Mouse (Mus musculus) neural tube, embryonic 13.5 days (tissue): ENCODE results near the gene Itga5. TPM values are rescaled to one million over a fixed set of nuclear protein-coding genes. Genes with fewer than 3 reads are reported as not detected.

ENCODE experiments used
- ATAC-seq: fragments of 200-750 bp; cut with Nextera tagmentation; 2 replicates; pipeline ENCODE4 v1.8.0; 2017; ENCODE audit warnings: low read depth, mild to moderate bottlenecking, moderate TSS enrichment, moderate library complexity
- H3K27ac ChIP-seq: fragments of 300-500 bp; sonication (generic); replicated peaks from 2 replicates; pipeline ENCODE4 v1.5.1; 2015; ENCODE audit warnings: moderate library complexity, mild to moderate bottlenecking, inconsistent platforms
- H3K27me3 ChIP-seq: fragments of 300-500 bp; sonication (generic); 2 replicates; pipeline ENCODE4 v1.6.1; 2015; ENCODE audit warnings: mild to moderate bottlenecking, inconsistent platforms
- H3K36me3 ChIP-seq: fragments of 300-500 bp; sonication (generic); 2 replicates; pipeline ENCODE4 v1.6.1; 2015; ENCODE audit warnings: mild to moderate bottlenecking, inconsistent platforms
- H3K4me1 ChIP-seq: fragments of 300-500 bp; sonication (generic); replicated peaks from 2 replicates; pipeline ENCODE4 v1.6.1; 2015; ENCODE audit warnings: inconsistent platforms
- H3K4me2 ChIP-seq: fragments of 300-500 bp; sonication (generic); 2 replicates; pipeline ENCODE4 v1.6.1; 2015; ENCODE audit warnings: inconsistent platforms, mild to moderate bottlenecking, moderate library complexity
- H3K4me3 ChIP-seq: fragments of 300-500 bp; sonication (generic); 2 replicates; pipeline ENCODE4 v1.5.1; 2015; ENCODE audit warnings: mild to moderate bottlenecking, inconsistent platforms
- H3K9ac ChIP-seq: fragments of 300-500 bp; sonication (generic); 2 replicates; pipeline ENCODE4 v1.6.1; 2015; ENCODE audit warnings: moderate library complexity, mild to moderate bottlenecking, inconsistent platforms
- H3K9me3 ChIP-seq: fragments of 300-500 bp; sonication (generic); 2 replicates; pipeline ENCODE4 v1.6.1; 2016; ENCODE audit warnings: inconsistent platforms
- WGBS: fragments of 180-500 bp; shearing (Covaris S2); methylation state at CpG from one replicate; pipeline ENCODE4 v1.1.7; 2015; 5-methylcytosine and 5-hydroxymethylcytosine counted together
- polyA plus RNA-seq: library from polyadenylated mRNA; unstranded; fragments of >200 nt; fragmentation: Nextera tagmentation; extraction: Ambion mirVana; gene quantifications from 2 replicates; pipeline ENCODE4 v1.2.1, GENCODE M21; 2015

The Itga5 gene
- polyA plus RNA-seq, 1 experiment from 2014 or later: 9.2 TPM

DNA sequence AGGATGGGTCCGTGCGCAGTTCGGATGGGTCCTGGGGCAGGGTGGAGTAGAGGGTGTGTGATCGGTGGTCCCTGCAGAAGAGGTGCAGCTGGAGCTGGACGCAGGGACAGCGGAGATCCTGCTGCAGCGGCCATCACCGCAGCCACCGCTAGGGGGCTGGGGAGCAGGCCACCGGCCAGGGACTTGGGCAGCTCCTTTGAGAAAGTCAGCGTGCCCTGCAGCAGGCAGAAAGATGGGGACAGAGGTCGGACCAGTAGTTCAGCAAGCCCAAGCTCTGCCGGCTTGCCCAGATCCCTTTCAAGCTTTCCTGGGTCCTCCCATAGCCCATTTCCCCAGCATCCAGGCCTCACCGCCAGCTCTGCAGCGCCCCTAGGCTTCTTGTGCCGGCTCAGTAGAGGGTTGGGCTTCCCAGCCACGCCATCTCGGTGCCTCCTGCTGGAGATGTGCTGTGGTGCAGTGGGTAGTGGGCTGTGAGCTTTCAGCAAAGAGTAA lies 51.5 kb downstream of the Itga5 start:
- H3K27ac ChIP-seq: peak overlapping the region; percentile 56; the same call in 1 of the 2 replicates

DNA sequence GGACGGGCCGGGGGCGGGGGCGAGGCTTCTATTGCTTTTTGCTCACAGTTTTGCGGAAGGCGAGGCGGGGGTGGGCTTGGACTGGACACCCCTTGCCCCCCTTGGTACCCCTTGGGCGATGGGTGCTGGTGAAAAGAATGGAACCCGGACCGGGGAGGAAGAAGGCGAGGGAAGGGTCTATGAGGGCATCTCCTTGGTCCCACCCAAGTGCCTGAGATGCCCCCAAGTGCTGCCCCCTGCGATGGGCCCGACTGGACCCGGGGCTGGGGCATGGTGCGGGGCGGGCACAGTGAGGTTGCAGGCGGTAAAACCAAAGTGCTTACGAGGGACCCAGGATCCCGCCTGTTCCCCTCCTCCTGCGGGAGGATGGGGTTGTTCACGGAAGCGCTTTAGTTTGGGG lies 52.4 kb downstream of the Itga5 start:
- WGBS: 19% methylated on average over 22 of the region's 22 CpGs
- Histone ChIP-seq H3K9me3 (no peaks in the 10 kb centered on the region), H3K9ac (peak overlapping the region; percentile 63), H3K27ac (no peak overlapping the region), H3K27me3 (no peaks in the 10 kb centered on the region), H3K36me3 (peaks cover 43% of the 10 kb centered on the region), H3K4me2 (peak overlapping the region; percentile 56), H3K4me3 (peak overlapping the region; percentile 24; the same call in 1 of the 2 replicates), H3K4me1 (peaks cover 44% of the 10 kb centered on the region)
- ATAC-seq: 0 out of 2 replicates have a peak, but pooled peaks have one; percentile 2

More for the DNA sequence above, 51.5 kb downstream of the Itga5 start:
- Histone ChIP-seq H3K27me3 (no peaks in the 10 kb centered on the region), H3K9ac (peak overlapping the region; percentile 63), H3K9me3 (no peaks in the 10 kb centered on the region), H3K4me2 (peak overlapping the region; percentile 56), H3K4me3 (peak overlapping the region; percentile 24), H3K4me1 (peaks cover 45% of the 10 kb centered on the region), H3K36me3 (peaks cover 48% of the 10 kb centered on the region)
- peak; percentile 76 for ATAC-seq
- WGBS: under 1% methylated on average over 18 of the region's 18 CpGs

DNA sequence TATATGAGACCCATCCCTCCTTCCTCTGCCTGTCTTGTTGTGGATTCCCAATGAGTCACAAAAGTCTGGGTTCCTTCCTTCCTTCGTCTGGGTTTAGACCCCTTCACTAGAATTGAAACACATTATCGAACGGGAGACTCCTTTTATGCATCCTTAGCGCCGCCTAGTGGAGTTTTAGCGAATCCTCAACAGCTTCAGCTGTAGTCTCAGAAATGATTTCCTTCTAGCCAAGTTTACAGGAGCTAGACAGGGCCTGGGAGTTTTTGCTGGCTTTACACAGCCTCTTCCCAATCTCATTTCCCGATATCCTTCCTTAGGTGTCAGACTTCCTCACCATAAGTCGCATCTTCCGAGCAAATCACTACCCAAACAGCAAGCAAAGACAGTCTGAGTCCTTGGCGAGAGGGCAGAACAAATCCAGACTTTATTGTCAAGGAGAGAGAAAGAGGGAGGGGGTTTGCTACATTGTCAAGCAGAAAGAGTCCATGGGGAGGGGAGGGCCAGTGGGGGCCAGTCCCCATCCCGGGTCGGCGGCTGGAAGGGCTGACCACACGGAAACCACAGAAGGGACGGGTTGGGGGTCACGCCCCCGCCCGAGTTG lies 53.0 kb downstream of the Itga5 start:
- H3K27ac ChIP-seq: peak overlapping the region; percentile 46; the same call in 1 of the 2 replicates
- peaks cover 49% of the 10 kb centered on the region for H3K4me1 ChIP-seq
- no peak for ATAC-seq
- peak overlapping the region; percentile 63 for H3K9ac ChIP-seq
- H3K36me3 ChIP-seq: peaks cover 37% of the 10 kb centered on the region
- H3K4me3 ChIP-seq: 0 out of 2 replicates have a peak overlapping the region, but pooled peaks have one; percentile 24
- H3K27me3 ChIP-seq: no peaks in the 10 kb centered on the region
- 6% methylated on average over 18 of the region's 18 CpGs for whole genome bisulfite sequencing
- no peaks in the 10 kb centered on the region for H3K9me3 ChIP-seq
- peak overlapping the region; percentile 56 for H3K4me2 ChIP-seq

DNA sequence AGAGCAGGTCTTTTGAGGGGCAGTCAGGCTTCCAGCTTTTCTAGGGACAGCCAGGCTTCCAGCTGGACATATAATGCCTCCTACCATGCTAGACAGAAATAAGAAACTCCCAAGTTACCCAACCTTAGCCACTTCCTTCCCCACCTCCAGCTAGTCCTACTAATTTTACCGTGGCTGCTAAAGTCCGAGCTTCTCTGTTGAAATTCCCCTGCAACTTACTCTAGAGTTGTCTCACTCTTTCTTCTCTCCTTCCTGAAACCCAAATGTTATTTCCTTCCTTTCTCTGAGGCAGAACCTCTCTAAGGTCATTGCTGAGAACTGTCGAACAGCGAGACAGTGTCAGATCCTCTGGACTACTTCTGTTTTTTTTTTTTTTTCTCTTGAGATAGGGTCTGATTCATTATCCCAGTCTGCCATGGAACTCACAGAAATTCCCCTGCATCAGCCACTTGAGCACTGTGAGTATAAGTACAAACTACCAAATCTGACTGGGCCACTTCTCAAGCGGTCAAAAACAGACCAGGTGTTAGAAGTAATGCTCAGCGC lies 56.1 kb downstream of the Itga5 start, which contains the start of gene Gpr84:
Gene Gpr84 (minus strand): TSS at position 248 of the 546 bp plus-strand sequence.
- no peak within 1 kb of the TSS for H3K4me3 ChIP-seq
- no peak within 1 kb of the TSS; the same call in 1 of the 2 replicates for H3K9ac ChIP-seq
- H3K9me3 ChIP-seq: no peaks in the 10 kb centered on the region
- peaks cover 58% of the 10 kb centered on the region for H3K4me1 ChIP-seq
- no peak within 1 kb of the TSS for H3K4me2 ChIP-seq
- WGBS: 66% methylated on average over 6 of the region's 6 CpGs
- 0 out of 2 replicates have a peak, but pooled peaks cover 7% of the 10 kb centered on the region for H3K36me3 ChIP-seq
- no peak within 1 kb of the TSS for H3K27ac ChIP-seq
- no peak for ATAC-seq
- no peaks in the 10 kb centered on the region for H3K27me3 ChIP-seq

DNA sequence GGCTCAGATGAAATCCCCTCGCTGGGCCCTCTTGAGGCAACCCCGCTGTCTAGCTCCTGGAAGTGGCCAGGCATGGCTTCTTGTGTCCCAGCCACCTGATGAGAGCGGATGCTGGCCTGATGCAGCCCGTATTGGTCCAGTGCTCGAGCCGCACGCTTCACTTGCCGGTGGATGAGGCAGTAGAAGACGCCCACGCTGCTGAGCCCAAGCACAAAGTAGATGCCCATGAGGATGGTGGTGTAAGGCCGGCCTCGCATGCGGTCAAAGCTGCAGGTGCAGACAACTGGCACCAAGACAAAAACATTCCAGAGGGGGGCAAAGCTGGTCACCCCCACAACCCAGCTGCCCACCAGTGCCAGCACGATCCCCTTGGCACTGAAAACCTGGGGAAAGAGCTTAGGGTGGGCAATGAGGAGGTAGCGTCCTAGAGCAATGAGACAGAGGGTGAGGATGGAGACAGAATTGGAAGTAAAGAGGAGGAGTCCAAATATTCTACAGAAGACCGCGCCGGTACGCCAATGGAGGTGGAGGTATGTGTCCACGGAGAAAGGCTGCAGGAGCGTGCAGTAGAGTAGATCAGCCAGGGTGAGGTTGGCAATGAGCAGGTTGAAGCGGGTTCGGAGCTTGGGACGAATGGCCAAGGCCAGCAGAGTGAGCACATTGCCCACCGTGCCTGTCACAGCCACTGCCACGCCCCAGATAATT lies 57.5 kb downstream of the Itga5 start:
- 67% methylated on average over 26 of the region's 26 CpGs for WGBS
- H3K36me3 ChIP-seq: 0 out of 2 replicates have a peak, but pooled peaks cover 4% of the 10 kb centered on the region
- H3K4me2 ChIP-seq: peak overlapping the region; percentile 34
- no peak overlapping the region for H3K27ac ChIP-seq
- no peaks in the 10 kb centered on the region for H3K9me3 ChIP-seq
- peak overlapping the region; percentile 9 for H3K9ac ChIP-seq
- H3K27me3 ChIP-seq: no peaks in the 10 kb centered on the region
- peaks cover 52% of the 10 kb centered on the region for H3K4me1 ChIP-seq
- no peak overlapping the region for H3K4me3 ChIP-seq
- no peak for ATAC-seq

DNA sequence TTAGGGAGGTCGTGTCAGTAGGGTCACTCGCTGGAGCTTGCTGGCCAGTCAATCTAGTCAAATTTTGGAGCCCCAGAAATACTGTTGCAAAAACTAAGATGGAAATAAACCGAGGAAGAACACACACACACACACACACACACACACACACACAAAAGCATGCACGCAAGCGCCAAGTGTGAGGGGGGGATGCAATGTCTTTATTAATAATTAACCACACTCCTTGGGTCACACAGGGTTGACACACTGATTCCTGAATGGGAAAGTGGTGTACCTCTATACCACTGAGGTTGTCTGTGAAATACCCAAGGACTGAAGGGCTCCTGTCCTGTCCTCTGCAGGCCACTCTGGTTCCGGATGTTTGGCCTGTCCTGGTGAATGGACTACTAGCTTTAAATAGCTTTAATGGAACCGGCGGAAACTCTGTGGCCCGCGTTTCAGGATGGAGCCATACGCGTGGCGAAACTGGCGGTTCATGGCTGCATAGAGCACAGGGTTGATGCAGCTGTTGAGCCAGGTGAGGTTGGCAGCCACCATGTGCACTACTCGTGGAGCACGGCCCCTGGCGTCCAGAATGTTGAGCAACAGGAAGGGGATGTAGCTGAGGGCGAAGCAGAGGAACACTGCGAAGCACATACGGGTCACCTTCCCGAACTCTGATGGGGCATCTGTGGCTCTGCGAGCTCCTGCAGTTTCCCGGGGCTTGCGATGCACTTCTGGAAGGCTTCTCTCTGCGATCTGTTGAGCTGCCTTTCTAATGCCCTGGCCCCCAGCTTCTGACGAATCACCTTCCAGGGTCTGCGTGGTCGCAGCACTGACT lies 58.3 kb downstream of the Itga5 start:
- Histone ChIP-seq H3K27me3 (no peaks in the 10 kb centered on the region), H3K9ac (peak overlapping the region; percentile 9), H3K36me3 (0 out of 2 replicates have a peak, but pooled peaks cover 4% of the 10 kb centered on the region), H3K4me3 (no peak overlapping the region), H3K9me3 (no peaks in the 10 kb centered on the region), H3K4me1 (peaks cover 52% of the 10 kb centered on the region), H3K4me2 (peak overlapping the region; percentile 34), H3K27ac (no peak overlapping the region)
- WGBS: 49% methylated on average over 28 of the region's 28 CpGs
- no peak for ATAC-seq

DNA sequence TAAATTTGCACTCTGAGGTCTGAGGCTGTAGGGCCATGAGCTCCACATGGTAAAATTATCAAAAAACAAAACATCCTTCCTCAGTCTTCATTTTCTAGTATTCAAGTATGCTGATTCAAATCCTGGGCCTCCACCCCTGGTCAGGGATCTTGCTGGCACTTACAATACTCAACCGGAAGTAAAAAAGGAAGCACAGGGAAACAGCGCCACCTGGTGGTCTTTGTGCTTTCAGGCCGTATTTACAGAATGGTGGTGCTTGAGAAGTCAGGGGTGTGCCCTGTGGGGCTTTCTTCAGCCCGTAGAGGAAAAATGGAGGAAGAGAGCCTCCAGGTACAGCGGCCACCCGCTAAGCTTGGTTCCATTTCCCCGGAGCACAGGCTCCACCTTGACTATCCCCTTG lies 59.4 kb downstream of the Itga5 start:
- Histone ChIP-seq H3K4me2 (no peak overlapping the region), H3K27me3 (no peaks in the 10 kb centered on the region), H3K27ac (peak overlapping the region; percentile 99), H3K36me3 (no peaks in the 10 kb centered on the region), H3K9ac (peak overlapping the region; percentile 55), H3K4me1 (peaks cover 56% of the 10 kb centered on the region), H3K4me3 (no peak overlapping the region), H3K9me3 (no peaks in the 10 kb centered on the region)
- WGBS: 2% methylated on average over 7 of the region's 7 CpGs
- ATAC-seq: no peak

DNA sequence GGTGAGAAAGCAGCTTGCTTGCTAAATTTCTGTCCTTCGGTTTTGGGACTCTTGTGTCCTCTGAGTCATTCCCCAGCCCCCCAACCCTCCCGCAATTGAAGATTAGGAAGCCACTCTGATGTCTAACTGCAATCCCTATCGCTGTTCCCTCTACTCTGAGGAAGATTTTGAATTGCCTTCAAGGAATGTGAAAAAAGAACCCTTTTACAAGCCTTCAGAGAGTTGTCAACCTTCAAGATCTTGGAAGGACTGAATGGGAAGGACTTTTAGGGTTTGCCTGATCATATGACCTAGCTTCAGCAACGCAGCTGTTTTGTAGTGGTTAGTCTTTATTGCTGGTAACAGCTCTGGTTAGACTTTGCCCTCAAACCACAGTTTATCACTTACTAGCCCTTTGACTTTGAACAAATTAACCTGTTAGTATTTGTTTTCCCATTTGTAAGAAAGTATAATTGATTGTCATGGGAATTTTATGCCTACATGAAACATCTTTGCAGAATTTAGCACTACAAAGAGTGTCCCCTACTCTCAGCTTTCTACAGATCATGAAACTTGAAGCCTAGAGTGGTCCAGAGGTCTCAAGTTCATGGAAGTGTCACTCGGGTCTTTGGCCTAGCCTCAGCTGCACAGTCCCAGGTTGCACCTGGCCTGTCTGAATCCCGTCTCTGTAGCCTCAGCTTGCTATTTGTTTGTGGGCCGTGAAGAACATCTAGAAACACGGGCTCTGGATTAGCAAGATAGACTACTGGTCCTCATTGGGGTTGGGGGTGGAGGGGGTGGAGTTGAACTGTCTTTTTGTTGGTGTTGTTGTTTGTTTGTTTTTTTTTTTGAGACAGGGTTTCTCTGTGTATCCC lies 60.5 kb downstream of the Itga5 start:
- H3K4me3 ChIP-seq: peak overlapping the region; percentile 31
- no peaks in the 10 kb centered on the region for H3K27me3 ChIP-seq
- peak overlapping the region; percentile 74 for H3K9ac ChIP-seq
- no peaks in the 10 kb centered on the region for H3K9me3 ChIP-seq
- peak; percentile 0; the same call in 1 of the 2 replicates for ATAC-seq
- no peaks in the 10 kb centered on the region for H3K36me3 ChIP-seq
- H3K4me1 ChIP-seq: peaks cover 67% of the 10 kb centered on the region
- H3K27ac ChIP-seq: peak overlapping the region; percentile 99
- WGBS: 10% methylated on average over 8 of the region's 8 CpGs
- H3K4me2 ChIP-seq: peak overlapping the region; percentile 55

DNA sequence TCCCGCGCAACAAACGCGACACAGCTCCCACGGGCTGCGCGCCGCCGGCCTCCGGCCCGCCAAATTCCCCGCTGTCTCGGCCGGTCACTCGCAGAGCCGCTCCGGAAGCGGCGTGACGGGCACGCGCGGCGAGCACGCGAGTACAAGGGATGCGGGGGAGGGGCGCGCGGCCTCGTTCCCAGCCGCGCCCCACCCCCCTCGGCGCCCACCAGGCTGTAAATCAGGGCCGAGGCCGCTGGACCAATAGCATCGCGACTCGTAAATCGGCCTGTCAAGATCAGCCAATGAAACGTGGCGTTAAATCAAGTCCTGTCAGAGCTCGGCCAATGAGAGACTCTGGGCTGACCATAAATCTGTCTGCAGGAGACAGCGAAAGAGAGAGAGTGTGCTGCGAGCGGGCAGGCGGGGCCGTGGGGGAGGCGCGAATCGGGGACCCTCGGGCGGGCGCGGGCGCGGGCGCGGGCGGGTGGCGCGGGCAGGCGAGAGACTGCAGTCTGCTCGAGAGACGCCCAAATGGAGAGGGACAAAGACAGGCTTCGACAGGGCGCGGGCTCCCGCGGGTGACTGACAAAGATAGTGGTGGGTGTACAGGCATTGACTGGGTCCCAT lies 61.4 kb downstream of the Itga5 start:
- WGBS: under 1% methylated on average over 71 of the region's 71 CpGs

DNA sequence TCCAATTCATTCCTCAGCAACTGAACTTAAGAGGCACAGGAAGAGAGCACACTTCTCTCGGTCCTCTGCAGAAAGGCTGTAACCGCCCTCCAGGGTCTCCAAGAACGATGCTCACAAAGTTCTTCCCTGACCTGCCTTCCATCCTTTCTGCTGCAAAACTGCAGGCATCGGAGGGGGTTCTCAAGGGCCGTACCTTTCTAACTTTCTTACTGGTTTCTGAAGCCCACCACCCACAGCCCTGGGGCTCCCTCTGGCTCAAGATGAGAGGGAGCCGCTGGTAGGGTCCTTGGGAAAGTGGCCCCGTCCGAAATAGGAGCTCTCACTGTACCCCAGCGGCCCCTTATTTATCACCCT lies 62.0 kb downstream of the Itga5 start:
- Histone ChIP-seq H3K9me3 (no peaks in the 10 kb centered on the region), H3K27ac (peak overlapping the region; percentile 99), H3K4me3 (peak overlapping the region; percentile 39), H3K36me3 (no peaks in the 10 kb centered on the region), H3K4me1 (peaks cover 82% of the 10 kb centered on the region), H3K9ac (peak overlapping the region; percentile 79), H3K4me2 (peak overlapping the region; percentile 65), H3K27me3 (no peaks in the 10 kb centered on the region)
- WGBS: under 1% methylated on average over 9 of the region's 9 CpGs
- ATAC-seq: peak; percentile 13

More for the DNA sequence above, 61.4 kb downstream of the Itga5 start:
- H3K4me1 ChIP-seq: peaks cover 76% of the 10 kb centered on the region
- no peaks in the 10 kb centered on the region for H3K9me3 ChIP-seq
- H3K4me2 ChIP-seq: peak overlapping the region; percentile 65
- H3K27me3 ChIP-seq: no peaks in the 10 kb centered on the region
- H3K27ac ChIP-seq: peak overlapping the region; percentile 99
- peak overlapping the region; percentile 79 for H3K9ac ChIP-seq
- peak; percentile 93 for ATAC-seq
- peak overlapping the region; percentile 39 for H3K4me3 ChIP-seq
- no peaks in the 10 kb centered on the region for H3K36me3 ChIP-seq
